Mouse (Mus musculus) kidney, adult 2 months (tissue): Measurements from ENCODE around the gene Clp1. TPM values are rescaled to one million over a fixed set of nuclear protein-coding genes. Genes with fewer than 3 reads are reported as not detected.
A peak's percentile ranks its signal among the peaks of the same experiment; 100 is the strongest.
"Not testable (repeated sequence)": the region's sequence is repeated elsewhere in the genome, so short reads cannot be mapped to it uniquely, and the experiment has no call there.

Experiments used
- DNase-seq: peaks from one replicate; pipeline ENCODE4 v3.0.0; 2021
- H3K27ac ChIP-seq: fragments of 200-500 bp; 2 replicates; pipeline ENCODE4 v1.5.1; 2012; ENCODE audit warnings: low read depth, low read length, control low read depth, inconsistent platforms; ENCODE audit not compliant: insufficient read depth
- H3K27me3 ChIP-seq: fragments of 200-500 bp; replicated peaks from 2 replicates; pipeline ENCODE4 v1.6.1; 2012; ENCODE audit warnings: mild to moderate bottlenecking, moderate library complexity, low read length, inconsistent platforms; ENCODE audit not compliant: control insufficient read depth, insufficient read depth
- H3K36me3 ChIP-seq: fragments of 200-500 bp; 2 replicates; pipeline ENCODE4 v1.6.1; 2012; ENCODE audit warnings: mild to moderate bottlenecking, moderate library complexity, low read length, inconsistent platforms; ENCODE audit not compliant: control insufficient read depth, insufficient read depth
- H3K4me1 ChIP-seq: fragments of 200-500 bp; 2 replicates; pipeline ENCODE4 v1.6.1; 2011; ENCODE audit warnings: low read length; ENCODE audit not compliant: control insufficient read depth, insufficient read depth
- H3K4me3 ChIP-seq: fragments of 200-500 bp; 2 replicates; pipeline ENCODE4 v1.5.1; 2011; ENCODE audit warnings: mild to moderate bottlenecking, low read depth, low read length, control low read depth; ENCODE audit not compliant: insufficient read depth
- CTCF ChIP-seq: fragments of 200-500 bp; conservative IDR thresholded peaks from 2 replicates; pipeline ENCODE4 v1.5.1; 2011; ENCODE audit warnings: low read depth, mild to moderate bottlenecking, control low read depth, low read length, moderate library complexity, mixed read lengths; ENCODE audit not compliant: insufficient read depth, insufficient read length
- POLR2A ChIP-seq: fragments of 200-500 bp; IDR thresholded peaks from one replicate; pipeline ENCODE4 v1.6.1; 2011; ENCODE audit warnings: low read depth, low read length, control low read depth
- WGBS: fragments of 180-500 bp; shearing (Covaris S2); methylation state at CpG from one replicate; pipeline ENCODE4 v1.1.7; 2018; 5-methylcytosine and 5-hydroxymethylcytosine counted together
- polyA plus RNA-seq: library from polyadenylated mRNA; depleted of rRNA; stranded (reverse); fragments of >200 nt; gene quantifications from 2 replicates; pipeline ENCODE4 v1.2.3, GENCODE M21; 2012

Gene Clp1
- polyA plus RNA-seq, 1 experiment = 11.1 TPM

DNA sequence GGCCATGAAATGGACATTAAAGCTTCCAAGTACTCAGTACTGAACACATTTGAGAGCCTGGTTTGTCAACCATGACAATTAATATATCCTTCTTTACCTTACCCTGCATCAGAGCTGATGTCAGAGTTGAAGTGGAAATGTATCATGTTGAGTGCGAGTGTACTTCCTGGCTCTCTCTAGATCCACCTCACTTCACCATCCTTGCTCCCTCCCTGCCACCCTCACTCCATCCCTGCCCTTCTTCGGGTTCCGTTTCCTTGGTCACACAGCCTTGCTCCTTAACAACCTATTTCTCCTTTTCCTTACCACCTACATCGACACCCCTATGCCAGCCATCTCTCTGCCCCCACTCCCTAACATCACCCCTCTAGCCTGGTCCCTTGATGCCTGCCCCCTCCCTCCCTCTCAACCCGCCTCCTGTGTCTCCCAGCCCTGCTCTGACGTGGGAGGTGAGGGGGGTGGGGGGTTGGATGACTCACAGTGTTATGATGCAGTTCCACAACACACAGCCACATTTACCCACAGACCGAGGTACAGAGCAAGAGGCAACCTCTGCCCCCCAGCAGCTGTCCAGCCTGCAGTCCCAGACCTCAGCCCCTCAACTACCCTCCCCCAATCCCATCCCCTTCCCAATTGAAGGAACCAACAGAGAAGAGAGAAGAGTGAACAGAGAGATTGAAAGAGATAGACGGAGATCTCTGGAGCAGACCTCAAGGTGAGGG lies 6.6 kb upstream of the Clp1 start, which contains the start of gene Ypel4:
Gene Ypel4, plus strand, starts transcription at position 480 of the 722 bp plus-strand sequence.
- WGBS = 5% methylated on average over 8 of the region's 8 CpGs
- no peak for DNase-seq
- Histone ChIP-seq H3K4me1 (no peaks in the 10 kb centered on the region), H3K36me3 (no peaks in the 10 kb centered on the region), H3K27ac (no peak within 1 kb of the TSS), H3K4me3 (no peak within 1 kb of the TSS), H3K27me3 (no peaks in the 10 kb centered on the region)
- no peak for TF ChIP-seq POLR2A
- no peak for TF ChIP-seq CTCF

DNA sequence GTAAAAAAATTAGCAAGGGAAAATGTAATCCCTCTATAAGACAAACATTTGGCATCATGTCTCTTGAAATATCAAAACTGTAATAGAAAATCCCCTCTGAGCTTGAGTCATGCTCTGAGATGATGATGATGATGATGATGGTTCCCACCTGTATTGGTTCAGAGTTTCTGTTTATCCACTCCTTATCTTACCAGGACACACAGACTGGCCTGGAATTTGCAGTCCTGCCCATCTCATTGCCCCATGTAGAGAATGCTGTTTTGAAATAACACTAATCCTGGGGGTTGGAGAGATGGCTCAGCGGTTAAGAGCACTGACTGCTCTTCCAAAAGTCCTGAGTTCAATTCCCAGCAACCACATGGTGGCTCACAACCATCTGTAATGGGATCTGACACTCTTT lies 5.2 kb upstream of the Clp1 start:
- no peak for TF ChIP-seq CTCF
- TF ChIP-seq POLR2A = no peak
- 79% methylated on average over 1 of the region's 1 CpGs for WGBS

DNA sequence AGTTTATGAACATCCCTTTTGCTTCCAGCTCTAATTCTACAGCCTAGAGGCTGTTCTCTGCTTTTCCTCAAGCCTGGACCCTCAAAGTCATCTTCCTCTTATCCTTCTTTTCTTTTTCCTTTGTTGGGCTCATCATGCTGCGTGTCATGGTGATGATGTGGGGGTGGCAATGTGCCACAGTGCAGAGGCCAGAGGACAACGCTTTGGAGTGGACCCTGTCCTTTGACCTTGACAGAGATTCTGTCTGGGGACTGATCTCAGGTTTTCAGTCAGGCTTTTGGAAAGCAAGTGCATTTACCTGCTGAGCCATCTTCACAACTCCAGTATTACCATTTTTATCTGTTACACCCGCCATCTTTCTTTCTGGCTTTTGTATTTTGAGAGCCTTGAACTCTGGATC lies 4.1 kb upstream of the Clp1 start:
- Histone ChIP-seq H3K4me1 (peaks cover 3% of the 10 kb centered on the region; the same call in 1 of the 2 replicates), H3K4me3 (no peak overlapping the region), H3K27me3 (no peaks in the 10 kb centered on the region), H3K27ac (no peak overlapping the region), H3K36me3 (no peaks in the 10 kb centered on the region)
- peak; percentile 76 for DNase-seq
- 57% methylated on average over 3 of the region's 3 CpGs for WGBS
- TF ChIP-seq CTCF (no peak), POLR2A (no peak)

More for the DNA sequence above, 5.2 kb upstream of the Clp1 start:
- H3K4me1 ChIP-seq = no peaks in the 10 kb centered on the region
- no peaks in the 10 kb centered on the region for H3K27me3 ChIP-seq
- no peak overlapping the region for H3K27ac ChIP-seq
- no peak for DNase-seq
- H3K36me3 ChIP-seq = no peaks in the 10 kb centered on the region
- no peak overlapping the region for H3K4me3 ChIP-seq

DNA sequence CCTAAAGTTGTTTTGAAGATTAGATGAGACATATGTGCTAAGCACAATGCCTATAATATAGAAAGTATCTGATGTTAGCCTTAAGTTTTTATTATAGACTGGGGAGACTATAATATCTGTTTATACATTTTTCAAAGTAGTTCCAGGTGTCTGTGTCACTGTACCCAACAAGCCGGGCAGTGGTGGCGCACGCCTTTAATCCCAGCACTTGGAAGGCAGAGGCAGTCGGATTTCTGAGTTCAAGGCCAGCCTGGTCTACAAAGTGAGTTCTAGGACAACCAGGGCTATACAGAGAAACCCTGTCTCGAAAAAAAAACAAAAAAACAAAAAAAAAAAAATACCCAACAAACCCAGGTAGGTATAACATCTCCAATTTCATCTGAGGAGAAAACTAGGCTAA lies 1.0 kb upstream of the Clp1 start:
- H3K36me3 ChIP-seq, H3K4me1 ChIP-seq, DNase-seq, H3K27me3 ChIP-seq, H3K27ac ChIP-seq, H3K4me3 ChIP-seq: not testable (repeated sequence)
- WGBS = 86% methylated on average over 5 of the region's 5 CpGs

DNA sequence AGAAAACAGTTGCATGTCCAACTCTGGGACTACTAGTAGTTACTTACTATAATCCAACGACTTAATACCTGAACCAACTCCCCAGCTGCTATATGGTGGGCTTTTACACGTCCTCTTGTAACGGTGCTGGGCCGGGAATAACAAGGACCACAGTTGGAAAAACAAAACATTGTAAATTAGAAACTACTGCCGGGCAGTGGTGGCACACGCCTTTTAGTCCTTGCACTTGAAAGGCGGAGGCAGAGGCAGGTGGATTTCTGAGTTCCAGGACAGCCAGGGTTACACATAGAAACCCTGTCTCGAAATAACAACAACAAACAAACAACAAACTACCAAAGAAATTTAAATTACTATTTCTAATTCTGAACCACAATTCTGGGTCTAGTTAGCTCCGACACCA lies 434 bp downstream of the Clp1 start:
- WGBS = 1% methylated on average over 9 of the region's 9 CpGs
- DNase-seq = no peak
- peak overlapping the region; percentile 59 for H3K4me3 ChIP-seq
- H3K27ac ChIP-seq = no peak overlapping the region; the same call in 1 of the 2 replicates
- no peaks in the 10 kb centered on the region for H3K27me3 ChIP-seq
- peaks cover 3% of the 10 kb centered on the region for H3K36me3 ChIP-seq
- peaks cover 3% of the 10 kb centered on the region for H3K4me1 ChIP-seq
- no peak for TF ChIP-seq CTCF
- TF ChIP-seq POLR2A = no peak

DNA sequence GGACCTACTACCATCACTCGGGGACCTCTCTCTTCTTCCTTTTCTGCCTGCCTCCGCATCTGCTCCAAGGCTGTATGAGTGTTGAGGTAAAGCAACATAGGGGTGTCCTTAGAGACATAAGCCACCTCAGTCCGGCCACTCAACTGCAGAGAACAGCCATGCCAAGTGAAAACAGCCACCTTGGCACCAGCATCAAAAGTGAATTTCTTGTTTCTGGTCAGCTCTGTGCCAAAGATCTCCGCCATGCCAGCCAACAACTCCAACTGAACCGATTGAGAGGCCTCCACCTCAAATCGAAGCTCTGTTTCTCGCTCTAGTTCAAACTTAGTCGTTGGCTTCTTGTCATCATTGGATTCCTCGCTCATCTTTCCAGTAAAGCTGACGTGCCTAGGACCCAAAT lies 1.4 kb downstream of the Clp1 start:
- Histone ChIP-seq H3K36me3 (peaks cover 3% of the 10 kb centered on the region), H3K27me3 (no peaks in the 10 kb centered on the region), H3K4me1 (peaks cover 3% of the 10 kb centered on the region), H3K4me3 (no peak overlapping the region), H3K27ac (no peak overlapping the region)
- TF ChIP-seq CTCF = no peak
- no peak for TF ChIP-seq POLR2A
- DNase-seq = no peak
- 94% methylated on average over 10 of the region's 10 CpGs for WGBS

DNA sequence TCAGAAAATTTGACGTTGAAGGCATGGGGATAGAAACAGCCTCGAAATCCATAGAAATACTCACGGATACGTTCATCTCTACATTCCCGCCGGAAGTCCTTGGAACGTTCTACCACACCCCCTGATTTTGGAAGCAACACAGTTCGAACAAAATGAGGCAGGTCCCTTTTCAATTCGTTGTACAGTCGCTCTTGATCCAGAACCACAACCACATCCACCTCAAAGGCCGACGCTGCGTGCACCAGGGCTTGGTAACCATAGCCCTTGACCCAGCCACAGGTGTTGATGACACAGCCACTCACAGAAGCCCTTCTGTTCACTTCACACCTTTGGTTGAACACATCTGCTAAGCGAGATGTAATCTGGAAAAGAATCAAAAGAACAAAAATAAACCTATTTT lies 3.3 kb downstream of the Clp1 start:
- Histone ChIP-seq H3K4me3 (no peak overlapping the region), H3K27me3 (no peaks in the 10 kb centered on the region), H3K4me1 (peaks cover 3% of the 10 kb centered on the region), H3K27ac (no peak overlapping the region), H3K36me3 (peaks cover 3% of the 10 kb centered on the region)
- 93% methylated on average over 14 of the region's 14 CpGs for WGBS
- no peak for TF ChIP-seq POLR2A
- TF ChIP-seq CTCF = no peak
- DNase-seq = no peak
